Mouse (Mus musculus) lung, embryonic 16.5 days (tissue): ENCODE results near the gene Pgbd5. TPM values are rescaled to one million over a fixed set of nuclear protein-coding genes. Genes with fewer than 3 reads are reported as not detected.

Experiments used
- ATAC-seq: fragments of 200-750 bp; cut with Nextera tagmentation; 2 replicates; pipeline ENCODE4 v1.8.0; 2017; ENCODE audit warnings: low read depth, mild to moderate bottlenecking, moderate library complexity
- H3K27ac ChIP-seq: fragments of 300-500 bp; sonication (generic); 2 replicates; pipeline ENCODE4 v1.5.1; 2014; ENCODE audit warnings: mild to moderate bottlenecking, control low read depth, low read length
- H3K27me3 ChIP-seq: fragments of 300-500 bp; sonication (generic); 2 replicates; pipeline ENCODE4 v1.6.1; 2014; ENCODE audit warnings: low read depth, low read length, mixed read lengths; ENCODE audit not compliant: control insufficient read depth, insufficient read depth
- H3K36me3 ChIP-seq: fragments of 300-500 bp; sonication (generic); 2 replicates; pipeline ENCODE4 v1.6.1; 2014; ENCODE audit warnings: low read length; ENCODE audit not compliant: control insufficient read depth, insufficient read depth
- H3K4me1 ChIP-seq: fragments of 300-500 bp; sonication (generic); replicated peaks from 2 replicates; pipeline ENCODE4 v1.6.1; 2014; ENCODE audit warnings: low read length, mixed read lengths; ENCODE audit not compliant: control insufficient read depth, insufficient read depth
- H3K4me2 ChIP-seq: fragments of 300-500 bp; sonication (generic); 2 replicates; pipeline ENCODE4 v1.6.1; 2014; ENCODE audit warnings: low read depth, low read length, control low read depth
- H3K4me3 ChIP-seq: fragments of 300-500 bp; sonication (generic); 2 replicates; pipeline ENCODE4 v1.5.1; 2014; ENCODE audit warnings: mild to moderate bottlenecking, low read length, control low read depth
- H3K9ac ChIP-seq: fragments of 300-500 bp; sonication (generic); 2 replicates; pipeline ENCODE4 v1.6.1; 2014; ENCODE audit warnings: low read length, control low read depth
- H3K9me3 ChIP-seq: fragments of 300-500 bp; sonication (generic); 2 replicates; pipeline ENCODE4 v1.6.1; 2016; ENCODE audit warnings: low read length; ENCODE audit not compliant: control insufficient read depth
- WGBS: fragments of 180-500 bp; shearing (Covaris S2); extraction: QIAGEN DNeasy Blood & Tissue Kit; methylation state at CpG from one replicate; pipeline ENCODE4 v1.1.7; 2014; 5-methylcytosine and 5-hydroxymethylcytosine counted together
- polyA plus RNA-seq: library from polyadenylated mRNA; unstranded; fragments of >200 nt; fragmentation: Nextera tagmentation; extraction: Ambion mirVana; gene quantifications from 2 replicates; pipeline ENCODE4 v1.2.1, GENCODE M21; 2015

The Pgbd5 gene
- polyA plus RNA-seq, 1 experiment from 2014 or later: 1.9 TPM

GRCm38 (mm10) chr8:124462192-124462591 lies 22.7 kb upstream of the Pgbd5 start:
- H3K4me1 ChIP-seq: no peaks in the 10 kb centered on the region
- no peaks in the 10 kb centered on the region; the same call in 1 of the 2 replicates for H3K27me3 ChIP-seq
- no peak overlapping the region for H3K4me3 ChIP-seq
- no peak overlapping the region for H3K9ac ChIP-seq
- ATAC-seq: no peak
- no peak overlapping the region for H3K27ac ChIP-seq
- no peaks in the 10 kb centered on the region for H3K36me3 ChIP-seq
- WGBS: 73% methylated on average over 9 of the region's 9 CpGs
- H3K4me2 ChIP-seq: no peak overlapping the region
- no peaks in the 10 kb centered on the region for H3K9me3 ChIP-seq

- H3K27ac ChIP-seq: no peak overlapping the region
- H3K4me3 ChIP-seq: no peak overlapping the region
- no peak overlapping the region for H3K4me2 ChIP-seq
- no peaks in the 10 kb centered on the region for H3K9me3 ChIP-seq
- no peaks in the 10 kb centered on the region for H3K4me1 ChIP-seq
- no peak overlapping the region for H3K9ac ChIP-seq
- no peak for ATAC-seq
- 69% methylated on average over 10 of the region's 10 CpGs for WGBS
- H3K27me3 ChIP-seq: no peaks in the 10 kb centered on the region; the same call in 1 of the 2 replicates
- H3K36me3 ChIP-seq: no peaks in the 10 kb centered on the region
These were observed 21.6 kb upstream of the Pgbd5 start for GRCm38 (mm10) chr8:124461103-124461502.

GRCm38 (mm10) chr8:124460660-124461059 lies 21.2 kb upstream of the Pgbd5 start:
- Histone ChIP-seq H3K36me3 (no peaks in the 10 kb centered on the region), H3K4me1 (no peaks in the 10 kb centered on the region), H3K4me2 (no peak overlapping the region), H3K9me3 (no peaks in the 10 kb centered on the region), H3K4me3 (no peak overlapping the region), H3K27ac (no peak overlapping the region), H3K9ac (no peak overlapping the region), H3K27me3 (no peaks in the 10 kb centered on the region; the same call in 1 of the 2 replicates)
- 52% methylated on average over 4 of the region's 4 CpGs for WGBS
- peak; percentile 34; the same call in 1 of the 2 replicates for ATAC-seq

GRCm38 (mm10) chr8:124459627-124460026 lies 20.2 kb upstream of the Pgbd5 start:
- Histone ChIP-seq H3K9ac (no peak overlapping the region), H3K9me3 (no peaks in the 10 kb centered on the region), H3K4me2 (no peak overlapping the region), H3K4me3 (no peak overlapping the region), H3K27me3 (no peaks in the 10 kb centered on the region; the same call in 1 of the 2 replicates), H3K4me1 (no peaks in the 10 kb centered on the region), H3K27ac (no peak overlapping the region), H3K36me3 (no peaks in the 10 kb centered on the region)
- no peak for ATAC-seq
- 31% methylated on average over 12 of the region's 12 CpGs for WGBS

- H3K4me2 ChIP-seq: no peak overlapping the region
- no peak overlapping the region for H3K27ac ChIP-seq
- no peaks in the 10 kb centered on the region; the same call in 1 of the 2 replicates for H3K27me3 ChIP-seq
- H3K4me1 ChIP-seq: no peaks in the 10 kb centered on the region
- H3K9ac ChIP-seq: no peak overlapping the region
- WGBS: 28% methylated on average over 3 of the region's 3 CpGs
- H3K36me3 ChIP-seq: no peaks in the 10 kb centered on the region
- H3K9me3 ChIP-seq: 0 out of 2 replicates have a peak, but pooled peaks cover 3% of the 10 kb centered on the region
- no peak overlapping the region for H3K4me3 ChIP-seq
- no peak for ATAC-seq
These were observed 15.9 kb upstream of the Pgbd5 start for GRCm38 (mm10) chr8:124455359-124455758.

GRCm38 (mm10) chr8:124450192-124450895 lies 10.9 kb upstream of the Pgbd5 start:
- Histone ChIP-seq H3K27me3 (no peaks in the 10 kb centered on the region), H3K27ac (no peak overlapping the region), H3K9ac (no peak overlapping the region), H3K4me1 (no peaks in the 10 kb centered on the region), H3K4me2 (no peak overlapping the region), H3K4me3 (no peak overlapping the region), H3K36me3 (no peaks in the 10 kb centered on the region), H3K9me3 (0 out of 2 replicates have a peak, but pooled peaks cover 6% of the 10 kb centered on the region)
- no peak for ATAC-seq
- WGBS: 73% methylated on average over 8 of the region's 8 CpGs

GRCm38 (mm10) chr8:124448962-124449670 lies 9.7 kb upstream of the Pgbd5 start:
- no peaks in the 10 kb centered on the region for H3K4me1 ChIP-seq
- H3K27ac ChIP-seq: no peak overlapping the region
- ATAC-seq: peak; percentile 97
- H3K4me2 ChIP-seq: no peak overlapping the region
- H3K9ac ChIP-seq: no peak overlapping the region
- H3K9me3 ChIP-seq: 0 out of 2 replicates have a peak, but pooled peaks cover 6% of the 10 kb centered on the region
- H3K27me3 ChIP-seq: no peaks in the 10 kb centered on the region
- 42% methylated on average over 10 of the region's 10 CpGs for WGBS
- H3K36me3 ChIP-seq: no peaks in the 10 kb centered on the region
- H3K4me3 ChIP-seq: no peak overlapping the region

- H3K4me2 ChIP-seq: no peak overlapping the region
- H3K9ac ChIP-seq: no peak overlapping the region
- H3K4me1 ChIP-seq: peaks cover 5% of the 10 kb centered on the region; the same call in 1 of the 2 replicates
- no peak overlapping the region for H3K4me3 ChIP-seq
- WGBS: 14% methylated on average over 4 of the region's 4 CpGs
- H3K9me3 ChIP-seq: no peaks in the 10 kb centered on the region
- no peak overlapping the region for H3K27ac ChIP-seq
- no peak for ATAC-seq
- peaks cover 23% of the 10 kb centered on the region for H3K27me3 ChIP-seq
- no peaks in the 10 kb centered on the region for H3K36me3 ChIP-seq
These were observed 2.7 kb downstream of the Pgbd5 start for GRCm38 (mm10) chr8:124436741-124437140.

GRCm38 (mm10) chr8:124435707-124436243 lies 3.7 kb downstream of the Pgbd5 start:
- peaks cover 5% of the 10 kb centered on the region; the same call in 1 of the 2 replicates for H3K4me1 ChIP-seq
- no peaks in the 10 kb centered on the region for H3K36me3 ChIP-seq
- no peak for ATAC-seq
- WGBS: 48% methylated on average over 10 of the region's 10 CpGs
- no peak overlapping the region for H3K4me2 ChIP-seq
- H3K9me3 ChIP-seq: no peaks in the 10 kb centered on the region
- no peak overlapping the region for H3K9ac ChIP-seq
- H3K27me3 ChIP-seq: peaks cover 23% of the 10 kb centered on the region
- H3K27ac ChIP-seq: no peak overlapping the region
- H3K4me3 ChIP-seq: no peak overlapping the region
